ENCODE assay signal across 8 mouse cellular contexts in genomic region chr3:89714359-89715206, GRCm38 (mm10). TPM values are rescaled to one million over a fixed set of nuclear protein-coding genes. Genes with fewer than 3 reads are reported as not detected.
DNase-seq lines count a peak whose midpoint lies in the region; ATAC-seq lines count a peak whose summit lies in the region.

Gene Adar (plus strand): TSS chr3:89715022.

- intact Hi-C loops in gastrocnemius, postnatal 36 days (cut with DNase I): loop anchor here (5.0 kb wide), 1 partner anchor 58 kb away; the partner anchor contains the start of gene Ube2q1
- intact Hi-C loops in left cerebral cortex, postnatal 14 days (cut with DNase I): loop anchor here (10.0 kb wide), 1 partner anchor 140 kb away; no protein-coding TSS in a partner anchor

- ATAC-seq in intestine, embryonic 15.5 days: peak; percentile 91
- ATAC-seq in megakaryocyte-erythroid progenitor cell, adult 5-6 weeks (replicated peaks; ENCODE audit: low FRiP score, low TSS enrichment, poor library complexity, severe bottlenecking): peak; percentile 85

- 5% methylated on average over 28 of the region's 28 CpGs for WGBS in intestine, embryonic 15.5 days

- peak within 1 kb of the TSS; percentile 93 for H3K4me2 ChIP-seq in intestine, embryonic 15.5 days (replicated peaks)

- H3K27ac ChIP-seq in intestine, embryonic 15.5 days: no peak within 1 kb of the TSS; the same call in 1 of the 2 replicates

- peak within 1 kb of the TSS; percentile 78 for H3K9ac ChIP-seq in intestine, embryonic 15.5 days

- H3K27me3 ChIP-seq in intestine, embryonic 15.5 days (replicated peaks): 0 out of 2 replicates have a peak, but pooled peaks cover 2% of the 10 kb centered on the region

- peak within 1 kb of the TSS; percentile 82 for H3K4me3 ChIP-seq in intestine, embryonic 15.5 days (replicated peaks)

- H3K4me1 ChIP-seq in intestine, embryonic 15.5 days (replicated peaks): no peaks in the 10 kb centered on the region

- no peaks in the 10 kb centered on the region for H3K9me3 ChIP-seq in intestine, embryonic 15.5 days

- DNase-seq in adrenal gland, adult 2 months: peak; percentile 88
- peak; percentile 74 for DNase-seq in embryo, embryonic 11.5 days (ENCODE audit: low read depth, low spot score)
- peak; percentile 23 to 26 for DNase-seq in gastrocnemius, postnatal 36 days
- peak; percentile 92 to 95 for DNase-seq in left cerebral cortex, postnatal 14 days (ENCODE audit: low spot score in 2 of 2)
- DNase-seq in right cerebral cortex, postnatal 25 days: peak; percentile 93
- peak; percentile 64 to 75 for DNase-seq in urinary bladder, postnatal 4 days (ENCODE audit: low spot score in 2 of 2)

- no peaks in the 10 kb centered on the region for H3K36me3 ChIP-seq in intestine, embryonic 15.5 days

RNA-seq across cellular contexts. Expression of gene Adar, which starts in this region (rescaled TPM):
- 10 to 100 TPM; 27.0 to 29.8 TPM for total RNA-seq in adrenal gland, adult 2 months (2021)
- 21.2 and 22.3 TPM in 2 replicates for polyA plus RNA-seq in adrenal gland, adult 2 months (2012; rRNA removed)
- total RNA-seq in gastrocnemius, postnatal 36 days (2021): 1 to 10 TPM; 3.2 to 3.3 TPM
- polyA plus RNA-seq in intestine, embryonic 15.5 days (2015; fragmentation: Nextera tagmentation; extraction: Ambion mirVana): 9.7 and 10.4 TPM in 2 replicates
- total RNA-seq in left cerebral cortex, postnatal 14 days (2021): 100 to 1,000 TPM; 115 to 117 TPM
- total RNA-seq in megakaryocyte-erythroid progenitor cell, adult 5-6 weeks (2014; fragmentation: Nextera tagmentation): 44.0 and 50.6 TPM in 2 replicates
- total RNA-seq in megakaryocyte-erythroid progenitor cell, adult 5-6 weeks (2017): 21.0 and 29.4 TPM in 2 replicates

Comparison
In these comparisons a context has a peak if more than half of its experiments do, and no peak if none do; other contexts are left out.
1. RNA of gene Adar (total RNA-seq): 115 to 117 TPM in left cerebral cortex, postnatal 14 days, 21.0 to 50.6 TPM in megakaryocyte-erythroid progenitor cell, adult 5-6 weeks and 27.0 to 29.8 TPM in adrenal gland, adult 2 months; 3.2 to 3.3 TPM in gastrocnemius, postnatal 36 days; every median in the first group is over 4 times any median in the second.
2. DNase-seq: peak in every context shown above with its lines; median percentile 94 in left cerebral cortex, postnatal 14 days; 93 in right cerebral cortex, postnatal 25 days; 88 in adrenal gland, adult 2 months; 74 in embryo, embryonic 11.5 days; 70 in urinary bladder, postnatal 4 days; 24 in gastrocnemius, postnatal 36 days.